Mouse (Mus musculus): ENCODE data around the gene Sema3f. TPM values are rescaled to one million over a fixed set of nuclear protein-coding genes. Genes with fewer than 3 reads are reported as not detected.

Sema3f gene
- total RNA-seq, 2 experiments from 2014 or later = 15.1 to 15.8 TPM

- peak; percentile 78 for DNase-seq (ENCODE audit: low spot score)
- intact Hi-C loops (cut with DNase I) = loop anchor here (1.0 kb wide), 3 partner anchors 18 to 42 kb away; no protein-coding TSS in a partner anchor
Observed at GRCm38 (mm10) chr9:107644495-107645152, 65.7 kb downstream of the Sema3f start.

GRCm38 (mm10) chr9:107643544-107644214 is 66.6 kb downstream of the Sema3f start:
- intact Hi-C loops (cut with DNase I) = loop anchor here (1.0 kb wide), 2 partner anchors 17 to 41 kb away; no protein-coding TSS in a partner anchor
- DNase-seq (ENCODE audit: low spot score) = no peak

DNA sequence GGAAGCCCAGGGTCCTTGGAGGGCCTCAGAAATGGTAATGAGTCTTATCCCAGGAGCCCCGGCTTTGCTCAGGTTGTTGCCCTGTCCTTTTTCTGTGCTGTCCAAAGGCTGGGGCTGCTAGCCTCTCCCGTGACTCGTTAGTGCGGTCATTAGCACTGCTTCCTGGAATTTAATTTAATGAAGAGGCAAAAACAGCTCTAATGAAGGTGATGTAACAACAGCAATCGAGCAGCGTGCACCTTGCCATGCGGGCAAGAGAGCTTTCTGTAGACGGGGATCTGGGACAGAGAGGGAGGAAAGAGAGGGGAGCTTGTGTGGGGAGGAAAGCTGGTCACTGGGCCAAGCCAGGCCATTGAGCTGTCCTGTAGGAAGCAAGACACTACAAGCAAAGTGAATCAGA is 68.6 kb downstream of the Sema3f start:
- DNase-seq (ENCODE audit: low spot score) = no peak
- intact Hi-C loops (cut with DNase I) = no loop called here

GRCm38 (mm10) chr9:107640257-107640772 is 70.0 kb downstream of the Sema3f start:
- DNase-seq (ENCODE audit: low spot score) = no peak

DNA sequence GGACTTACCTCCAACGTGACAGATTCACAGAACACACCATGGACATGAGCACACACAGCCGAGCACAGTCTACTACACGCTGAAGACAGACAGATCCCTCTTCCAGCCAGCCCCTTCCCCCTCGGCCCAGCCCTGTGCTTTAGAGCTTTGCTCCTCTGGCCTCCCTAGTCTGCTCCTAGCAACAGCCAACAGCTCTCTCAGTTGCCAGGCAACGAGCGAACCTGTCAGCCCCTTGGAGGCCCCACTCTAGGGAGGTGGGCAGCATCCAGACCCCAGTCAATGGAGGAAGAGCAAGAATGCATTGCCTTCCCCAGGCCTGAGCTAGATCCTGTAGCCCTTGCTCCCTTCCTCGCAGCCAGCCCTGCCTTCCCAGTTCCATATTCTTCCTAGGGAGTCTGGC is 73.2 kb downstream of the Sema3f start:
- intact Hi-C loops (cut with DNase I) = no loop called here
- DNase-seq (ENCODE audit: low spot score) = no peak

More at GRCm38 (mm10) chr9:107640257-107640772, 70.0 kb downstream of the Sema3f start:
- intact Hi-C loops (cut with DNase I) = no loop called here

DNA sequence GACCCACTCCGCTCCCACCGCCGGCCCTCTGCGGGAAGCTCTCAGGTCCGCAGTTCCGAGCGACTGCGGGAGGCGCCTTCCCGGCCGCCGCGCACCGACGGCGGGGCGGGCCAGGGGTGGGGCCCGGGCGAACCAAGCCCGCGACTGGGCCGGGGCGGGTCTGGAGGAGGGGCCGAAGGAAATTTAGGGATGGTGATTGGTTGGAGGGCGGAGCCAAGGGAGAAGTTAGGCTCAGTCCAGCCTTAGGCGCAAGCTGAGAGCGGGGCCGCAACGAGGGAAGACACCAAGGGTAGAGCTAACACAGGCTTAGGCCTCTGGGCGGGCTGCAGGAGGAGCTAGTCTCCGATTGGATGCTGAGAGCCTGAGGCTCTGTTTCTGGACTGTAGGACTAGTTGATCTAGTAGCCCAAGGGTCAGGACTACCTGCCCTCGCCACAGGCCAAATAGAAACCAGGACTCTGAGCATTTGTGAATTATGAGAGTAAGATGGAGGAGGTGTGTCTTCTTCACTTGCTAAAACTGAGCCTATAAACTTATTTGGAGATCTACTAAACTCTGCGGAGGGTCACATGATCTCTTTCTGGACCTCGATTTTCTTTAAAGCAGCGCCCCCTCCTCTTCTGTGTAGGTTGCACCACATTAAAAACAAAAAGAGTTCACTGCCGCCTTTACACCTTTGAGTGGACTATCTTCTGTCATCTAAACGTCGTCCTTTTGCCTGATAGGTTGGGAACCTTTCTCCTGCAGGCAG is 74.8 kb downstream of the Sema3f start, which contains the start of gene Gnai2:
Gene Gnai2 (minus strand): TSS at position 89 of the 750 bp plus-strand sequence.
- peak; percentile 97 for DNase-seq (ENCODE audit: low spot score)
- intact Hi-C loops (cut with DNase I) = loop anchor here (2.0 kb wide), 1 partner anchor 15 kb away; no protein-coding TSS in a partner anchor

DNA sequence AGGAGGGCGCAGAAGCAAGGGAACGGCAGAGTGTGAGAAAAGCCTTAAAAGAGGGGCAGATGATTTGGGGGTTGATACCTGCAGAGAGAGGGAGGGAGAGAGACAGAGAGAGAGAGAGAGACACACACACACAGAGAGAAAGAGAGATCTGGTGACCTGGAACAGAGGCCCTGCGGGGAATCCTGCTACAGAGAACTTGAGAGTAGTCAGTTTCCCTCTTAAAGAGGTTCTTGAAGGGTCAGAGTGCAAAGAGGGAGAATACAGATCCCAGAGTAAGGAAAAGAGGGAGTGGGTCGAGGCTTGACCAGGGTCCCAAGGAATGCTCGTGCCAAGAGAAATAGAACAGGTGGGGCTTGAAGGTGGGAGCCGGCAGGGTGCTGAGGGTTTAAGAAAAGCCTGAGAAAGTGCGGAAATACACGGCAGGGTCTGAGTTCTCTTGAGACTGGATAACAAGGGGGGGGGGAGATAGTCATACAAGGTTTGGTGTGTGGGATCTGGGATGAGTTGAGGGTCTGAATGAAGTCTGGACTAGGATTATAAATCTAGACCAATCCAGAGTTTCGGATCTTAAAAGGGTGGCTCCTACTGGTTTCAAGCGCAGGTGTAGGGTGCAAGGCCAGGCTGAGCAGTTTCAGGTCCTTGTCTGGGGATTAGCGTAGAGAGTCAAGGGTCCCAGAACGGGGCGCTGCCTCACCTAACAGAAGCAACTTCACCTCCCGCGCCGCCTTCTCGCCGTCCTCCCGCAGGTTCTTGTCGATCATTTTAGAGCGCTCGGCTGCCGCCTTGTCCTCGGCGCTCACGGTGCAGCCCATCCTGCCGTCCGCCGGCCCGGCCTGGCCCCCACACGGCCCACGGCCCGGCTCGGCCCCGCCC is 75.6 kb downstream of the Sema3f start:
- intact Hi-C loops (cut with DNase I) = loop anchor here (2.0 kb wide), 1 partner anchor 14 kb away; no protein-coding TSS in a partner anchor
- no peak for DNase-seq (ENCODE audit: low spot score)

DNA sequence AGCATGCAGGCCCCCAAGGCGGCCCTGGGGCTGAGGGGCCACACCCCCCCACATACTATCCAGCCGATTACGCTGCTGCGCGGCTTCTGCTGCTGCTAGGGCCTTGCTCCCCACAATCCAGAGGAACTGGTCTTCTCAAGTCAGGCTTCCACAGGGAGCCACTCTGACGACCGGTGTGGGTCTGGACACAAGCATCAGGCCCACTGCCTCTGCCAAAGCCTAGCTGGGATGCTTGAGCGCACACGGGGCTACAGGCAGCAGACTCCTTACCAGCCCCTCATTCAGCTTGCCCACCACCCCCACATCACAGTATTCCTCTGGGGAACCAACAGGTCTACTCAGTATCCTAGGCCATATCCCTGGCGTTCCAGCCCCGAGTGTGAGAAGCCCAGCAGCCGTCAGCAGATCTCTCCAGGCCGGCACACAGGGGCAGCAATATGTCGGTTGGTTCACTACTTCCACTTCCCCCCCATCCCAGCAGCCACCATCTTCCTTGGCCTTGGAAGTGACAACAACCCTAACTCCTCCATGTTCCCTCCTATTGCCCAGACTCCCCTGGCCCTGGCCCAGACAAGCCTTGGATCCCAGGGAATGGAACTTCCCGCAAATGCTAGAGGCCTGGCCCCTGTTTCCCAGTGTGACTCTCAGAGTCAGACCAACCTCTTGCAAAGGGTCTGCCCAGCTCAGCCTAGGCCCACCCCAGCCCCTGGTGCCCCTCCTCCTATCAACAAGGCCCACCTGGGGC is 76.4 kb downstream of the Sema3f start:
- no peak for DNase-seq (ENCODE audit: low spot score)
- intact Hi-C loops (cut with DNase I) = loop anchor here (2.0 kb wide), 1 partner anchor 13 kb away; no protein-coding TSS in a partner anchor

GRCm38 (mm10) chr9:107633091-107633660 is 77.1 kb downstream of the Sema3f start:
- intact Hi-C loops (cut with DNase I) = no loop called here
- peak; percentile 83 for DNase-seq (ENCODE audit: low spot score)

- no peak for DNase-seq (ENCODE audit: low spot score)
- intact Hi-C loops (cut with DNase I) = no loop called here
Observed at GRCm38 (mm10) chr9:107632478-107632877, 77.8 kb downstream of the Sema3f start.

- intact Hi-C loops (cut with DNase I) = no loop called here
- DNase-seq (ENCODE audit: low spot score) = no peak
Observed at GRCm38 (mm10) chr9:107631861-107632260, 78.4 kb downstream of the Sema3f start.

Other genes with a start within 250 kb of the Sema3f start
- gene Tmem115, start 176.5 kb downstream of the Sema3f start, total RNA-seq (2021) = 10 to 100 TPM; 20.6 to 21.4 TPM
- gene Cyb561d2, start 168.3 kb downstream of the Sema3f start, total RNA-seq (2021) = 1 to 10 TPM; 3.1 to 3.5 TPM
- gene Nprl2, start 168.2 kb downstream of the Sema3f start, total RNA-seq (2021) = 10 to 100 TPM; 17.3 to 18.9 TPM
- not detected for gene Zmynd10, start 163.2 kb downstream of the Sema3f start, total RNA-seq (2021)
- gene Rassf1, start 158.9 kb downstream of the Sema3f start, total RNA-seq (2021) = 10 to 100 TPM; 12.1 to 16.7 TPM
- gene Tusc2, start 147.2 kb downstream of the Sema3f start, total RNA-seq (2021) = 10 to 100 TPM; 28.6 to 30.4 TPM
- 10 to 100 TPM; 35.4 to 36.2 TPM for gene Hyal2, start 142.5 kb downstream of the Sema3f start, total RNA-seq (2021)
- gene Hyal1, start 133.5 kb downstream of the Sema3f start, total RNA-seq (2021) = 1 to 10 TPM; 5.3 TPM
- gene Naa80, start 131.6 kb downstream of the Sema3f start, total RNA-seq (2021) = 10 to 100 TPM; 14.0 to 18.4 TPM
- gene Hyal3, start 129.7 kb downstream of the Sema3f start, total RNA-seq (2021) = under 1 TPM; 0.45 to 0.62 TPM
- gene Ifrd2, start 122.8 kb downstream of the Sema3f start, total RNA-seq (2021) = 10 to 100 TPM; 44.6 to 45.8 TPM
- 10 to 100 TPM; 15.0 to 17.8 TPM for gene Sema3b, start 101.2 kb downstream of the Sema3f start, total RNA-seq (2021)
- gene Gnai2, start 75.1 kb downstream of the Sema3f start, total RNA-seq (2021) = 100 to 1,000 TPM; 241 to 257 TPM
- 10 to 100 TPM; 62.0 to 69.7 TPM for gene Slc38a3, start 40.9 kb downstream of the Sema3f start, total RNA-seq (2021)
- not detected for gene Gnat1, start 30.8 kb downstream of the Sema3f start, total RNA-seq (2021)
- gene Rbm5, start 60.5 kb upstream of the Sema3f start, total RNA-seq (2021) = 10 to 100 TPM; 48.0 to 62.7 TPM
- 10 to 100 TPM; 29.9 to 30.3 TPM for gene Rbm6, start 162.8 kb upstream of the Sema3f start, total RNA-seq (2021)
- gene Mon1a, start 177.7 kb upstream of the Sema3f start, total RNA-seq (2021) = 10 to 100 TPM; 10.8 to 11.2 TPM
- gene Mst1r, start 196.4 kb upstream of the Sema3f start, total RNA-seq (2021) = 1 to 10 TPM; 2.4 to 3.4 TPM
- not detected for gene Actl11, start 218.0 kb upstream of the Sema3f start, total RNA-seq (2021)
- gene Camkv, start 225.2 kb upstream of the Sema3f start, total RNA-seq (2021) = not detected
- under 1 TPM; 0.59 to 0.73 TPM for gene Traip, start 239.7 kb upstream of the Sema3f start, total RNA-seq (2021)

Measured in heart, postnatal 25 days (tissue).